Mouse (Mus musculus) frontal cortex, postnatal 10 days (tissue): ENCODE data around the gene Psip1.
A peak's percentile ranks its signal among the peaks of the same experiment; 100 is the strongest.
"Not testable (repeated sequence)": the region's sequence is repeated elsewhere in the genome, so short reads cannot be mapped to it uniquely, and the experiment has no call there.

ENCODE experiments used
- DNase-seq, 2 experiments: peaks; one replicate each; pipeline ENCODE4 v3.0.0; 2022; ENCODE audit warnings: low spot score in 2 of 2, mixed read lengths in 1 of 2

The Psip1 gene

DNA sequence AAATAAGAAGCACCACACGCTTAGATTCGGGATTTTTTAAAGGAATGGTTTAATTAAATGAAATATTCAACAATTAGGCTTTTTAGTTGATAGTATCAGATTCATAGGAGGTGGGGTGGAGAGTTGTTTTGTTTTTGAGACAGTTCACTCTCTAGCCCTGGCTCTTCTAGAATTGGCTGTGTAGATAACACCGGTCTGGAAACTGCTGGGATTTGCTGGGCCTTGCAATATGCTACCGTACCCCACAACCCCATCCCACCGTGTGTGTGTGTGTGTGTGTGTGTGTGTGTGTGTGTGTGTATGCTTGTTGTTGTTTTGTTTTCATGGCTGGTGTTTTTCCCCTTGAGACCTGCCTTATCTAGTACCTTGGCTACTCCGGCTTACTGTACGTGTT lies 14.8 kb upstream of the Psip1 start:
- no peak for DNase-seq

DNA sequence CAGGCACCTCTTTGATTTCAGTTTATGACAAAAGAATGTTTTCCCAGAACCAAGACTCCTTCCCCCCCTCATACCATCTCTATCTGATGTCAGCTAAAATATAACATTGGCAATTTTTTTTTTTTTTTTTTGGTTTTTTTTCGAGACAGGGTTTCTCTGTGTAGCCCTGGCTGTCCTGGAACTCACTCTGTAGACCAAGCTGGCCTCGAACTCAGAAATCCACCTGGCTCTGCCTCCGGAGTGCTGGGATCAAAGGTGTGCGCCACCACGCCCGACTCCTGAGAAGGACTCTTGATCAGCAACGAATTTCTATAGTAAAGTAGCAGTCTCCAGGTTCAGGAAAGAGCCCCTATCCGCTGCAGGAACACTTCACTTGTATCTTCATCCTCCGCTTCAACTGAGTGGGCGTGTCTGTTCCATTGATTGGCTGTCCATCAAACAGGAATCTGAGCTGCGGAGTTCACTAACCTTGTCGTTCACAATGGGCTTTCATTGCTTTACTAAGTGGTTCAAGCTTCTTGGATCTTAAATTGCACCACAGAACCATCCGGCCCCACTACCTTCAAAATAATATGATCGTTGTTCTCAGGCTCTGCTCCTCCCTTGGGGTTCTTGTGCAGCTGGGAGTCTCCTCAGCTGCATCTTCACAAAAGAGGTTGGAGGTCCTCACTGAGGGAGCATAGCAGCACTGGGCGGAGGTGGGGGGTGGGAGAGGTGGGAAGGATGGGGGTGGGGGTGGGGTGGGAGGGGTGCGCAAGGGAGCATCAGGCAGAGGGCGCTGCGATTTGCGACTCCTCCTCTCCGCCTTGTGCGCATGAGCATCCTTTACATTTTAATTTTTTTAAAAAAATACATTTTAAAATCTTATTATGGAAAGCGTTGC lies 14.1 kb upstream of the Psip1 start:
- peak in 1 of 2 experiments; percentile 13 for DNase-seq

DNA sequence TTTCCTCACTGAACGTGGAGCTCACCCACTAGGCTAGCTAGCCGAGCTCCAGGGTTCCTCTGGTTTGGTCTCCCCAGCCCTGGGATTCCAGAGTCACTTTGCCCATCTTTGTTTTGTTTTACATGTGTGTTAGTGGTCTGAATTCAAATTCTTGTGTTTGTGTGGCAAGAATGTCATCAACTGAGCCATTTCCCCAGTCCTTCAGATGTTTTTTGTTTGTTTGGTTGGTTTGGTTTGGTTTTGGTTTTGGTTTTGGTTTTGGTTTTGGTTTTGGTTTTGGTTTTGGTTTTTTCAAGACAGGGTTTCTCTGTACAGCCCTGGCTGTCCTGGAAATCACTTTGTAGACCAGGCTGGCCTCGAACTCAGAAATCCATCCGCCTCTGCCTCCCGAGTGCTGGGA lies 10.8 kb upstream of the Psip1 start:
- not testable (repeated sequence) for DNase-seq

DNA sequence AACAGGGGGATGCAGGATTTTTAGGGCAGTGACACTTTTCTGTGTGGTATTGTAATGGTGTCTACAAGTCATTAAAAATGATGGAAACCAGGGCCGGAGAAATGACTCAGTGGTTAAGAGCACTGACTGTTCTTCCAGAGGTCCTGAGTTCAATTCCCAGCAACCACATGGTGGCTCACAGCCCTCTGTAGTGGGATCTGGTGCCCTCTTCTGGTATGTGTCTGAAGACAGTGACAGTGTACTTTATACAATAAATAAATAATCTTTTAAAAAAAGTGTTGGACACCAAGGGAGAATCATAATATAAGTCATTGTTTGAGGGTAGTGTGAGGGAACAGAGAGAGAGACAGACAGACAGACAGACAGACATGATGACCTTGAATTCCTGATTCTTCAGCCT lies 6.9 kb upstream of the Psip1 start:
- DNase-seq, result no peak

DNA sequence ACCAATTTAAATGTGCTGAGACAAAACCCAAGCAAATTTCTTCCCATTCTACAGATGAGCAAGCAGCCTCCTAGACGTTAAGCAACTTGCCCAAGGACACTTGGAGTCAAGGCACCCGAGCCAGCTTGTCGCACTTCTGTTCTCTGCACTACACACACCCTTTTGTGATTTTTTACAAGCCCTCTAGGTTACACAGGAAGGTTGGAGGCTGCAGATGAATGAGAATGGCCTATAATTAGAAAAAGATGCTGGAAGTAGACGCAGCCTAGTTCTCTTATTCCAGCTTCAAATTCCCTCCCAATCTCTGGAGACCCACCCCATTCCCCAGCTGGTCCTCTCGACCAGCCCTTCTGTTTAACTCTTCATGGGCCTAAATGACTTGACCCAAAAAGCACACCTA lies 2.9 kb upstream of the Psip1 start:
- no peak for DNase-seq

DNA sequence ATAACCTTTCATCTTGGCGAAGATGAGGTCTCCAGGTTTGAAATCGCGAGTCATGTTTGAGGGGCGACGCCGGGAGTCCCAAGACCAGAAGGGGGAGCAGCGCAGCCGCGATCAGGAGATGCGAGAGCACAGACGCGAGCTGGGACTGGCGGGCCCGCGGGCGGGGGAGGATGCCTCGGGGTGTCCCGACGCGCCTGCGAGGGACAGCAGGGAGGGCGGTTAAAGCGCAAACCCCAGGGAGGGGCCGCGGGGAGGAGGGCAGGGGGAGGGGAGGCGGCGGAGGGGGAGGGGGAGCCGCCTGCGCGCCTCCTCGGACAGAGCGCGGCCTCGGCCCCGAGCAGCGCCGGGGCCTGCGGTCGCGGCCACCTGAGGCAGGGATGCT lies 533 bp downstream of the Psip1 start:
- DNase-seq, result peak; percentile 85 to 87

DNA sequence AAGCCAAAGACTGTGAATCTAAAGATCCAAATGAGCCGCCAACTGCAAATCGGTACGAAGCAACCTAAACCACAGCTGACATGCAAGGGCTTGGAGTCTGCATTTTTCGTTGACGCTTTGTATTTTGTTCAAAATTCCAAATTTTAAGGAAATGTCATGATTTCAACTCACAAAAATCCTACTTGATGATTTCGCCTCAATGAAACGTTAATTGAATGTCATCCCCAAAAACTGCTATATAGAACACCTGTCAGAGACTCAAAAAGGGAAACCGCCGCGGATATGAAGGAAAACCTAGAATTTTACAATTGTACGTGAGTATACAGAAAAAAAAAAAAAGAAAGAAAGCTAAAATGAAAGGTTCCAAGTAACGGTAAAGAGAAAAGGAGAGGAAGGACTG lies 1.0 kb downstream of the Psip1 start:
- DNase-seq, result no peak

DNA sequence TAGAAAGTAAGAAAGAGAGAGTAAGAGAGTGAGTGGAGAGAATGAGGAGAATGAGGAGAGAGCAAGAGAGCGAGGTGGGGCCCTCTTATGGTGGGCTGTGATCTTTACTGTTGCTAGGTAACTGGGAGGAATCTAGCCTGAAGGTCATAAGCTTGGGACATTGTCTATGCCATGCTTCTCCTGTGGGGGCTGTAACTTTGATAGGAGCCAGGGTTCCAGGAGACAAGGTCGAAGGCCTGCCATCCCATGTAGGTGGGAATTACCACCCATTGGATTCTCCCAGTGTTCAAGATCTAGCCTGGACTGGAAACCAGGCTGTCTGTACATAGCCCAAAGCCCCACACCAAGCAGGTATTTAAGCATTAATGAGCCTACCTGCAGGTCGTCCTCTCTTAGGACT lies 18.1 kb downstream of the Psip1 start:
- DNase-seq, result no peak

DNA sequence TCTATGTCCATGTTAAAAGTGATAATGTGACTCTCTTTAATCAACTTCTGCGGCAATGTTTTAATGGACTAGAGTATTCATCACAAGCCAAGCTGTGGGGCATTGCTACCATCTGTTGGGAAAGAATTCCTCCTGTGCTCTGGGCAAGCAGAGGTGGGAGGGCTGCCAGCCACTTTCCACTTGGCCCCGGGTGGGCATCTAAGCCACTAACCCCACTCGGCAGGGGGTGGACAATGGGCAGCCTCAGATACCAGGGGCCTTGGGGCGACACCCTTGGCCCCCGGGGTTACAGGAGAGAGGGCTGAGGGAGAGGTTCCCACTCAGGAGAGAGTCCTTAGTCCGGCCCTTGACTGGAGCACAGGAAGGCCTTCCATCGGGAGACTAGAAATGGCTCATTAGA lies 18.6 kb downstream of the Psip1 start:
- no peak for DNase-seq

DNA sequence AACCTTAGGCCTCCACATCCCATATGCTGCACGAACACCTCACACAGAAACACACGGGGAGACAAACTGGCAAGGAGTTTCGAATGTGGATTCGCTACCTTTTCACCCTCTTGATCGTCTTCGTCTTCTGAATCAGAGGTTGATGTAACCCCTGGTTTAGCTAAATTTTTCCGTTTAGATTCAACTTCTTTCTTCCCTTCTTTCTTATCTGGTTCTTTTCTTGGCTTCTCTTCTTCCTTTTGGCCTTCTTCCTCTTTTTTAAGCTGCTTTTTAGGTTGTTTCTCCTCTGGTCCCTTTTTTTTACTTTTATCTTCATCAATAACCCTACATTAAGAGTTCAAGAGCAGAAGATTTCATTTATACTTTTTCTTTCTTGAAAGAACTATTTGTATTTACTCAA lies 21.4 kb downstream of the Psip1 start:
- DNase-seq, result no peak

DNA sequence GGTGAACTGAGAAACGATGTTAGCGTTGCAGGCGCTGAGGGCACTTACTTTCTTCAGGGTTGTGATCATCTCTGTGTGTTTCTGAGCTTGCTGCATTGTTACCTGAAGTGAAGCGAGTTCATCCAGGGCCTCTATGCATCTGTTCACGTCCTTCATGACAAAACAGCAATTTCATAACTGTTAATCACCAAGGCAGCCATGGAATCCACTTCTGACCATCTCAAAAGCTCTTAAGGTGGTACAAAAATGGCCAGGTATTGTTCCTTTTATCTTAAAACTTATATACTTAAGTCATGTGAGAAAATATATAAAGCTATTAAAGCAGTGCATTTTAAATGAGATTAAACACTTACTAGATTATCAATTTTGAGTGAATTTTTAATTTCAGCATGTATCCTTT lies 26.2 kb downstream of the Psip1 start:
- no peak for DNase-seq

DNA sequence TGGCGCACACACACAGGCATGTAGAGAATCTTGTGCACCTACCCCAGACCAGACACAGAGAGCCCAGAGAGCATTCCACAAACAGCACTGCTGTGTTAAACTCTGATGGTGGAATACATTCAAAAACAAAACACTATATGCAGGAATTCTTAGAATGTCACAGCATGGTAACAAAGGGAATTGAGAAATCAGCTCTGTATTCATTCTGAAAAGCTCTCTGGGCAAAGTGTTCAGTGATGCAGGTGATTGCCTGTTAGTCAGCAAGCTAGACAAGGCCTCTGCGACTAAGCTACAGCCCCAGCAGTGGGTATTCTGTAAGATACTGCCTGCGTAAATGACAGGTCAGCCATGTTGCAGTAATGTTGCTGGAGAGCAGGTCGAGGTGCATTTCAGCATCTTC lies 35.5 kb downstream of the Psip1 start:
- no peak for DNase-seq

DNA sequence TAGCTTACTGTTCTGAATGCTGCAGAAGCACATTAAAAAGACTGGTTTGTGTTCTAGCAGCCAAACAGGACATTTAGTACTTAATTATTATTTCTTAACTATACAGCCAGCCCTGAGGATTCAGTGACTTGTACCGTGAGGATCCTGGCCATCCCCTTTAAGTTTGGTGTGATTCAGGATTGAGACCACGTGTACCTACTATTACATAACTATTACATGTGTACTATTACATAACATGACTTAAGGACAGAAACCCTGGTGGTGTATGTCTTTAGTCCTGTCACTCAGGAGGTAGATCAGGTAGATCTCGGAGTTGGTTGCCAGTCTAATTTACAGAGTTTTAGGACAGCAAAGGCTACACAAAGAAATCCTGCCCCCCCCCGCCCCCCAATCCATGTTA lies 45.2 kb downstream of the Psip1 start:
- DNase-seq, result no peak

DNA sequence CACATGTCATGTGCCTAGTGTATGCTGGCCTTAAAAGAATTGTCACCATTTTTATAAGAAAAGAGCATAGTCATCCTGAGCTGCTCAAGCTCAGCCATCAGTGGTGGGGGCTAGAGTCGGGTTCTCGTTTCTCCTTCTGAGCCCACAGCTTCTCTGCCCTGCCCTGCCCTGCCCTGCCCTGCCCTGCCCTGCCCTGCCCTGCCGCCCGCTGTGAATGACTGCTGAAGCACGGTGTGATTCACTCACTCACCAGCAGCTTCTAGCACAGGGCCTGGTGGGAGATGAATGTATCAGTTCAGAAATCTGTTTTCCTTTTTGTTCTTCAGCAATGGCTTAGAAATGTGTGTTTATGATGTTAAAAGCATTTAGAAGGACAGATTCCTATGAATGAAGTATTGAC lies 47.2 kb downstream of the Psip1 start:
- DNase-seq, result no peak

DNA sequence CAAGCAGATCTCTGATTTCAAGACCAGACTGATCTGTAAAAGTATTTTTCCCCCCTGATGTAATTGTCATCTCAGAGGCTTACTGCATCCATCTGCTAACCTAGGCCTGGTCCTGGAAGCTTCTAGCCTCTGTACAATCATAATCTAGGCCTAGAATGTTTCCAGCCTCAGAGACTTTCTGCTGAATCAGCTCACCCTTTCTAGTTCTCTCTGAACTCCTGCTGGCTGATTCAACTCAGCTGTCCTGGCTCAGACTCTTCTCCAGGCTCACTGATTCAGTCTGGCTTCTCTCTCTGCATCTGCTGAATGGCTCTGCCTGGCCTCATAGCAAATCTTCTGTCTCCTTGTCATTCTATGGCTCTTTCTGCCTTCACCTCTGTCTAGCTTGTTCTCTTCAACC lies 48.1 kb downstream of the Psip1 start:
- no peak for DNase-seq

DNA sequence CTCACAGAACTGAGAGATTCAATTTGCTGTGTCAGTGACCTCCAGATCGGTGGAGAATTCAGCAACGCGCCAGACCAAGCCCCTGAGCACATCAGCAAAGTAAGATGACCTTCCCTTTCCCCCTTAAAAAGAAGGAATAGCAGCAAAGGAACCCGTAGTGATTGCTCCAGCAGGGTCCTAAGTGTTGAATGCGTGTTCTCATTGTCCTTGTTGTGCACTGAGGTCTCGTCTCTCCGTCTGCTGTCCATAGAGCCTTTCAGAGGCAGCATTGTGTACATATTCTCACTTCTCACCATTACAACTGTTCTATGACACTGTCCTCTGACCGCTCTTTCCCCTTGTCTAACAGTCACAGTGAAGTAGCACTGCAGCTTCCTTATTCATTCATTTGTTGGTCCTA lies 49.9 kb downstream of the Psip1 start:
- no peak for DNase-seq

DNA sequence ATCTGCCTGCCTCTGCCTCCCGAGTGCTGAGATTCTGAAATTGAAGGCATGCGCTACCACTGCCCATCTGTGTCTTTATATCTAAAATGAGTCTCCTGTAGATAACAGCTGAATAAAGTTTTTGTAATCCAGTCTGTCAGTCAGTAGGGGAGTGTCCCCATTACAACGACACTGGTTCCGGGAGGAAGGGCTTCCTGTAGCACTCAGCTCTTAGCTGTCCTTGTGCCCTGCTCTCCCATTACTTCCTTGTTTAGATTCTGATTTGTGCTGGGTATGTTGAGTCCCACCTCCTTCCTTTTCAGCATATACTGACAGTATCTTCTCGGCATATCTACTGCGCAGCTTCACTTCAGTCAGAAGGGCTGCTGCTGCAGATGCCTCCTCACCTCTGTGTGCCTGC lies 53.4 kb downstream of the Psip1 start:
- no peak for DNase-seq

DNA sequence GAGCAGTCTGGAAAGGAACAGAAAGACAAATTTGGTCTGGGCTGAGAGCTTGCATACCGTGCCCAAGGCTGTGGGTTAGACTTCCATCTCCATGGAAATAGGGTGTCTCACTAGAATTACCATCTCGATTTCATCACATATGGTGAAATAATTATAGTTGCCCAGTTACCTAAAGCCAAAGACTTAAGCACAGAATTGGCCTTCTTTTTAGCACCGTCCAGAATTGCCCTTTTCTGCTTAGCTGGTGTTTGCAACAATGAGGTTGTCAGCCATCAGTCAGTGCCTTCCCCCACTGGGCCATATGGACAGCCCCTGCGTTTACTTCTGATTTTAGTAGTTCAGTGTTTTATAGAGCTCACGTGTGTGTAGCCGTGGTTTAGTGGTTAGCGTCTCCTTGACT lies 54.3 kb downstream of the Psip1 start:
- no peak for DNase-seq

DNA sequence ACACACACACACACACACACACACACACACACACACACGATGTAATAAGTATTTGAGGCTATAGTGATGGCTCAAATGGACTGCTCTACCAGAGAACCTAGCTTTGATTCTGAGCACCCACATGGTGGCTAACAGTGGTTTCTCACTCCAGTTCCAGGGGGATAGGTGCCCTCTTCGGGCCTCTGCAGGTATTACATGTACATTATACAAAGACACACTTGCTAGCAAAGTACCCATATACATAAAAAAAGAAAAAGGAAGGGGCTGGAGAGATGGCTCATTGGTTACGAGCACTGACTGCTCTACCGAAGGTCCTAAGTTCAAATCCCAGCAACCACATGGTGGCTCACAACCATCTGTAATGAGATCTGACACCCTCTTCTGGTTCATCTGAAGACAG lies 57.4 kb downstream of the Psip1 start:
- DNase-seq, result no peak

DNA sequence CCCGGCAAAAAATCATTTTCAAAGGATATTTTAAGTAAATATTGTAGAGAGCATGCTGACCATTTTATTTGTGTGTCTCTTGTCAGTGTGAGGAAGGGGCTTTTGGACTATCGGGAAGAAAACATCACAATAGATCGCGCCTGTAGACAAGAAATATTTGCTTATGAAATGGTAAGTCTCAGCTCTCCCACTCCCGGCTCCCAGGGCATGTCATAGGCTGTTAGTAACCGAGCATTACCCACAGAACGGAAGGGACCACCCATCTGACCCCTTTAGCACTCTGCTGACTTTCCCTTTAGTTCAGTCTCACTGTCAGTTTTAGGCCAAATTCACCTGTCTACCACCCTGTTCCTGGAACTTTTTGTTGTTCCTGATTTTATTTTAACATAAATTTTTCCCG lies 58.6 kb downstream of the Psip1 start:
- no peak for DNase-seq

DNA sequence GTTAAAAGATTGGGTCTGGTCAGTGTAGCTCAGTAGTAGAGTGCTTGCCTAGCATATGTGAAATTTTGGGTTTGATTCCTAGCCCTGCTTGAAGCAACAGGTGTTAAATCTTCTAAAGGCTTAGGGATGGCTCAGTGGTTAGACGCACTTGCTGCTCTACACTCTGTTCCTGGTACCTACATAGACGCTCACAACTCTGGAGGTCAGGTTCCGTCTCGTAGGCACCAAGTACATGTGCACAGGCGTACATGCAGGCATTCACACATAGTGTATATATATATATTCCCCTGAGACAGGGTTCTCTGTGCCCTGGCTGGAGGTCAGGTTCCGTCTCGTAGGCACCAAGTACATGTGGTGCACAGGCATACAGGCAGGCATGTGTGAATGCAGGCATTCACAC lies 59.1 kb downstream of the Psip1 start:
- DNase-seq, result no peak

DNA sequence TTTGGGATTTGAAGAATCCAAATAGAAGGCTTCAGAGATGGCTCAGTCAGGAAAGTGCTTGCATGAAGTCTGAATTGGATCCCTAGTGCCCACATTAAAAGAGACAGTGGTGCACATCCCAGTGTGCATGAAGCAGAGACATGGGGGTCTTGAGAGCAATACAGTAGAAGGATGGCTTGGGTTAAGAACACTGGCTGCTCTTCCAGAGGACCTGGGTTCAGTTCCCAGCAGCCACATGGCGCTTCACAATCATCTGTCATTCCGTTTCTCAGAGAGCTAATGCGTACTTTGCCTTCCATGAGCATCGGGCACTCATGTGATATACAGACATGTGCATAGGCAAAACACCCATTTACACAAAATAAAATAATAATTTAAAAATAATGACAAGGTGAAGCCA lies 61.1 kb downstream of the Psip1 start:
- no peak for DNase-seq

DNA sequence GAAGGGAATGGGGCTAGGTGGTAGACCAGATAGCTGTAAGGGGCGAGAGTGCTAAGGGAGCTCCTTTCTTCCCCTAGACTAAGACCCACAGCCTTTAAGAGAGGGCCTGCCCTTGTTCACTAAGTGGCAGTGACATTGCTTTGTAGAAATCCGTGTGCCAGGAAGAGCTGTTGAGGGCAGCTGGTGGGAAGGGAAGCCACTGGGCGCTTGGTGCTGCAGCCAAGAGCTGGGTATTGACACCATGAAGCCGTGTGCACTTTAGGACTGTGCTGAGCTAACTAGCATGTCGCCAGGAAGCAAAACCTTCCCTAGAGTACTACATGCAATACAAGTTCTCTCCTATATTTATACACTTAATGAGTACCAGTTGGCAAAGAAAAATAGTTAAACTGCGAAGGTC lies 62.6 kb downstream of the Psip1 start:
- DNase-seq, result no peak

DNA sequence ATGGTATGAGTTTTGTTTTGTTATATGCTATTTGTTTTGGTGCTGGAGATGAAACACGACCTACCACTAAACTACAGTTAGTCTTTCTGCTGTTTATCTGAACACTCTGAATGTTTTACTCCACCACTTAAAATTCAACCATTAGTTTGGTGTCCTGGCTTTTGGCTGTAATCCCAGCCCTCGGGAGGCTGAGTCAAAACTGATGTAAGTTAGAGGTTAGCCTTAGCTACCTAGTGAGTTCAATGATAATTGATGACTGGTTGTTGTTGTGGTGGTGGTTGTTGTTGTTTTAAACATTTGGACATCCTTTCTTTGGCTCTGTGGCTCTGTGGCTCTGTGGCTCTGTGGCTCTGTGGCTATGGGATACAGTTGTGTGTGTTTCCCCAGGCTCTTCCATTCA lies 67.5 kb downstream of the Psip1 start:
- no peak for DNase-seq
